Mouse (Mus musculus) frontal cortex, postnatal 36 days (tissue): ENCODE results near the gene Cd200r2.

Experiments used
- DNase-seq, 2 experiments: peaks; one replicate each; pipeline ENCODE4 v3.0.0; 2022; ENCODE audit warnings: low spot score in 2 of 2

Cd200r2 gene

GRCm38 (mm10) chr16:44866797-44867196, at the start of gene Cd200r2:
Cd200r2 (plus strand) TSS chr16:44867097.
- no peak for DNase-seq

- DNase-seq: no peak
Measured at GRCm38 (mm10) chr16:44818010-44818409, 48.9 kb upstream of the Cd200r2 start.

DNA sequence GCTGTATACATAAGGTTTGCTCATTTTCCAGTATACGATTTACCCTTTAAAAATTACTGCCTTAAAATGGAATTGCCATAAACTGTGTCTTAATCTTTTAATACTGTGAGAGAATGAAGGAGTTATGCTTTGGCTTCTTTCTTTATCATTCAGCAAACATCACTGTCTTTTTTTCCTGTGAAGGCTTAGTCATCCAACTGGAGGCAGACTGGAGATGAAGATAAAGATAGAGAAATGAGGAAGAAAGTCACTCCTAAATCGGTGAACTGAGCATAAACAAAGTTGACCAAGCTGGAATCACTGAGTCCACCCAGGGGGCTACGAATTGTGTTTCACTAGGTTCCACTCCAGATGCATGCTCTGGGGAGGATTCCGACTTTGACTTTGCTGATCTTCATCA, 46.4 kb upstream of the Cd200r2 start:
- DNase-seq: no peak

DNA sequence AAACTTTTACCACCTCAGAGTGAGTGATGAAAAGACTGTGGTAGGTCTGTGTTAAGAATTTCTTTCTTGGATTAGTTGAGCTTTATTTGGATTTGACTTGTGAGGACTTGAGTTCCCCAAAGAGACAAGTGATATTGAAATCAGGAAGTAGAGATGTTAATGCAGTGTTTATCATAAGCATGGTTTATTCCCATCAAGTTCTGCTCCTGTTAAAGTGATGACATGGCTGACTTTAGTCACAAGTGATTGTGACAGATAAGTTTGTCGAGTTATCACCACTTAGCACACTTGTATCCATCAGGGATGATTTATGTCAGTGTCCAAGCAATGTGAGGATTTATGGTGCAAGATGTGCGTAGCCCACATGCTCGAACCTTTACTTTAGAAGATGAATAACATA, 34.6 kb upstream of the Cd200r2 start:
- DNase-seq: no peak

DNA sequence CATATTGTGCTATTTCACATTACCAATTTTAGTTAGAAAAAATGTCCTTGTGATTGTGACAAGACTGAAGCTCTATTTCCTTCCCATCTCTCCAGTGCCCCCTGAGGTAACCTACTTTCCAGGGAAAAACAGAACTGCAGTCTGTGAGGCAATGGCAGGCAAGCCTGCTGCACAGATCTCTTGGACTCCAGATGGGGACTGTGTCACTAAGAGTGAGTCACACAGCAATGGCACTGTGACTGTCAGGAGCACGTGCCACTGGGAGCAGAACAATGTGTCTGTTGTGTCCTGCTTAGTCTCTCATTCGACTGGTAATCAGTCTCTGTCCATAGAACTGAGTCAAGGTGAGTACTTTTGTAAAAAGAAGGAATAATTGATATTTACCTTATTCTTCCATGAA, 33.7 kb upstream of the Cd200r2 start:
- DNase-seq: peak in 1 of 2 experiments; percentile 27

GRCm38 (mm10) chr16:44875178-44875577, 8.3 kb downstream of the Cd200r2 start:
- no peak for DNase-seq

- no peak for DNase-seq
Measured at GRCm38 (mm10) chr16:44876625-44877024, 9.7 kb downstream of the Cd200r2 start.

DNA sequence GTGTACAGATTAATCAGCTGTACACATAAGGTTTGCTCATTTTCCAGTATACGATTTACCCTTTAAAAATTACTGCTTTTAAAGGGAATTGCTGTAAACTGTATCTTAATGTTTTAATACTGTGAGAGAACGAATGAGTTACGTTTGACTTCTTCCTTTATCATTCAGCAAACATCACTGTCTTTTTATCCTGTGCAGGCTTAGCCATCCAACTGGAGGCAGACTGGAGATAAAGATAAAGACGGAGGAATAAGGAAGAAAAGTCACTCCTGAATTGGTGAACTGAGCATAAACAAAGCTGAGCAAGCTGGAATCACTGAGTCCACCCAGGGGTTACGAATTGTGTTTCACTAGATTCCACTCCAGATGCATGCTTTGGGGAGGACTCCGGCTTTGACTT, 10.7 kb downstream of the Cd200r2 start:
- no peak for DNase-seq

DNA sequence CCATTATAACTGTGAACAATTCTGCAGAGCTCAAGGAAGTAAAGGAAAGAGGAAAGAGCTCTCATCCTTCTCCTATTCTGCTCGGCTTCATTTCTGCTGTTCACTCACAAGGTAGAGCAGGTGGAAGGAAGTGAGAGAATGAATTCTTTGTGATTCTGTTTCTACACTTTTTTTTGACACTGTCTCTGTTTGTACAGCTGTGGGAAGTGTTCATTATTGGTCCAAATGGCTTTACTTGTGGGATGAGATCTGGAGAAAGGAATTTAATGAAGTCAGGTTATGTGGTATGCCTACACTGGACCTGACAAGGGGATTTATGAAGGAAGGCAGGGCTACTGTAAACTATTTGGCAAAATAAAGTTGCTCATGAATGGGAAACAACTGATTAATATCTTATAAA, 23.9 kb downstream of the Cd200r2 start:
- no peak for DNase-seq

GRCm38 (mm10) chr16:44932016-44932415, 65.1 kb downstream of the Cd200r2 start:
- DNase-seq: no peak

DNA sequence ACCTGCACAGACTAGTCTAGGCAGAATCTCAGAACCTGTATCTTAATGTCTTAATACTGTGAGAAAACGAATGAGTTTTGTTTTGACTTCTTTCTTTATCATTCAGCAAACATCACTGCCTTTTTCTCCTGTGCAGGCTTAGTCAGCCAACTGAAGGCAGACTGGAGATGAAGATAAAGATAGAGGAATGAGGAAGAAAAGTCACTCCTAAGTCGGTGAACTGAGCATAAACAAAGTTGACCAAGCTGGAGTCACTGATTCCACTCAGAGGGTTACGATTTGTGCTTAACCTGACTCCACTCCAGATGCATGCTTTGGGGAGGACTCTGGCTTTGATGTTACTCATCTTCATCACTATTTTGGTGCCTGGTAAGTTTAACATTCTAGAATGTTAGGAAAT, 76.6 kb downstream of the Cd200r2 start, which contains the start of gene Cd200r3:
Gene Cd200r3, plus strand, starts transcription at position 211 of the 400 bp plus-strand sequence.
- no peak for DNase-seq

- DNase-seq: no peak
Measured at GRCm38 (mm10) chr16:44951360-44952114, 84.6 kb downstream of the Cd200r2 start.

- DNase-seq: no peak
Measured at GRCm38 (mm10) chr16:44962296-44962695, 95.4 kb downstream of the Cd200r2 start.

DNA sequence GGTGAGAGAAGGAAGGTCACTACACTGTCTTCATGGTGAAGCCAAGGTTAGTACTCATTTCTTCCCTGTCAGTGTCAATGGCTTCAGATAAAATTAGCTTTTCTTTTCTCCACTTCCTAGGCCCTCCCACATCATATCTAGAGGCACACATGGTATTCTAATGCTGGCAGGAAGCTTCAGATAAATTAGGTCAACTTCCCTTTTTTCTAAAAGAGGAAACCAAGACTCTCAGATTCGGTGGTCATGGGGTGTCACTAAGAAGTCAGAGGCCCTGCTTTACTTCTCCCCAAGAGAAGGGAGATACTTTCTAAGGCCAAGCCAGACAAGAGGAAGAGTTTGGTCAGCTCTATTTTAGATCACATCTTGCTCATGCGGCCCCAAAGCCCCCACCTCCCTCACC, 95.9 kb downstream of the Cd200r2 start:
- no peak for DNase-seq

GRCm38 (mm10) chr16:44964526-44965374, 97.9 kb downstream of the Cd200r2 start:
- no peak for DNase-seq

DNA sequence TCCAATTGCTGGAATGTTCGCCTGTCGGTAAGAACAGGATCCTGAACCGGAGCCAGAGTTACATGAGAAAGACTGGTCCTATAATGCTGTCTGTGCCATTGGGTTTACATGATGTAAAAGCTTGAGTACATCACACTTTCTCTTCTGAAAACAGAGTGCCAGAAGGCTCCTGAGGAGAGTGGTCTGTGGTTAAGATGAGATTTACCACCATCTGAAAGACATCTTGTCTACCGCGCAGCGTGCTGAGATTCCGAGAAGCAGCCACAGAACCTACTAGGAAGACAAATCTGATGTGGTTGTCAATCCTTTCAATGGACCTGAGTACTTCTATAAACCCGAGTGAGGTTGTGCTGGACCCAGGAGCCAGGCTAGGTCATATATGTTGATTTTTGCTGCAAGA, 98.5 kb downstream of the Cd200r2 start:
- DNase-seq: no peak
